ENCODE assay signal across 18 mouse cellular contexts in genomic region chr17:33678771-33679170, GRCm38 (mm10). TPM values are rescaled to one million over a fixed set of nuclear protein-coding genes. Genes with fewer than 3 reads are reported as not detected.
A peak's percentile ranks its signal among the peaks of the same experiment; 100 is the strongest.
DNase-seq lines count a peak whose midpoint lies in the region; ATAC-seq and TF ChIP-seq lines count a peak whose summit lies in the region.
"Had no signal": no experiment of that assay in that cellular context is flagged by ENCODE, and none has a peak within 500 bp of the region (broad histone marks: within the 10 kb centered on the region; RNA-seq: fewer than 3 reads in every experiment).

No protein-coding gene starts in this region.

- no peak overlapping the region for H3K4me3 ChIP-seq in liver, adult 2 months (ENCODE audit: insufficient read depth, low read depth, low read length)
- H3K4me3 ChIP-seq in heart, adult 2 months: no peak overlapping the region
- H3K4me3 ChIP-seq: embryonic facial prominence, embryonic 13.5 days; forebrain, embryonic 13.5 days; heart, embryonic 13.5 days; hindbrain, embryonic 15.5 days had no signal

- no peak overlapping the region for H3K27ac ChIP-seq in liver, adult 2 months (replicated peaks; ENCODE audit: insufficient read depth, low read depth, low read length)
- no peak overlapping the region for H3K27ac ChIP-seq in heart, adult 2 months
- H3K27ac ChIP-seq: embryonic facial prominence, embryonic 13.5 days; forebrain, embryonic 13.5 days; heart, embryonic 13.5 days; hindbrain, embryonic 15.5 days had no signal

- H3K79me2 ChIP-seq in liver, adult 2 months (ENCODE audit: control insufficient read depth, insufficient read depth, low read length): peaks cover 17% of the 10 kb centered on the region; the same call in 1 of the 2 replicates
- H3K79me2 ChIP-seq in heart, adult 2 months (replicated peaks; ENCODE audit: control insufficient read depth, insufficient read depth, low read length): peaks cover 7% of the 10 kb centered on the region

- peak; percentile 51 for DNase-seq in liver, adult 2 months (ENCODE audit: extremely low read depth, low read depth, low spot score)
- DNase-seq in liver: no peak
- DNase-seq in splenic B cell, adult 2 months (ENCODE audit: low read depth, low spot score): peak; percentile 32
- no peak for DNase-seq in heart, adult 2 months
- no peak for DNase-seq in adrenal gland, postnatal 36 days
- DNase-seq: adrenal gland, postnatal 10 days; cerebellum, adult 9-11 months; cerebellum, postnatal 36 days; forebrain, postnatal 0 days; gastrocnemius, postnatal 14 days; heart, postnatal 36 days had no signal

- TF ChIP-seq EP300 in heart, adult 2 months (IDR thresholded peaks at IDR 0.05; ENCODE audit: insufficient read depth, low read depth, low read length): no peak

- TF ChIP-seq CTCF in liver, adult 2 months (IDR thresholded peaks at IDR 0.05; ENCODE audit: low read depth, low read length): no peak
- TF ChIP-seq CTCF in heart, adult 2 months (IDR thresholded peaks at IDR 0.05): no peak

- H3K4me1 ChIP-seq in liver, adult 2 months (ENCODE audit: control insufficient read depth, insufficient read depth, low read length): peaks cover 16% of the 10 kb centered on the region
- H3K4me1 ChIP-seq in heart, adult 2 months (ENCODE audit: control insufficient read depth, insufficient read depth, low read length): peaks cover 15% of the 10 kb centered on the region

- H3K27me3 ChIP-seq in liver, adult 2 months (ENCODE audit: control insufficient read depth, insufficient read depth, low read length): no peaks in the 10 kb centered on the region
- no peaks in the 10 kb centered on the region for H3K27me3 ChIP-seq in splenic B cell, adult 2 months (ENCODE audit: control insufficient read depth, insufficient read depth, low read length, poor library complexity, severe bottlenecking)
- no peaks in the 10 kb centered on the region for H3K27me3 ChIP-seq in heart, adult 2 months (ENCODE audit: control insufficient read depth, insufficient read depth, low read length)
- H3K27me3 ChIP-seq: embryonic facial prominence, embryonic 13.5 days; forebrain, embryonic 13.5 days; heart, embryonic 13.5 days; hindbrain, embryonic 15.5 days had no signal

- TF ChIP-seq POLR2A in liver, adult 2 months (IDR thresholded peaks at IDR 0.05; ENCODE audit: extremely low read depth, insufficient read depth, low read length): no peak
- no peak for TF ChIP-seq POLR2A in heart, adult 2 months (IDR thresholded peaks at IDR 0.05; ENCODE audit: insufficient read depth, low read depth, low read length)

- peaks cover 16% of the 10 kb centered on the region for H3K36me3 ChIP-seq in liver, adult 2 months (ENCODE audit: control insufficient read depth, insufficient read depth, low read length)
- no peaks in the 10 kb centered on the region; the same call in 1 of the 2 replicates for H3K36me3 ChIP-seq in splenic B cell, adult 2 months (ENCODE audit: control insufficient read depth, insufficient read depth, low read length, poor library complexity, severe bottlenecking)
- H3K36me3 ChIP-seq in heart, adult 2 months (ENCODE audit: control insufficient read depth, insufficient read depth, low read length): peaks cover 79% of the 10 kb centered on the region

- ATAC-seq in CD4-positive, CD25-positive, alpha-beta regulatory T cell, adult 4 months: peak; percentile 53
- ATAC-seq in granulocyte monocyte progenitor cell, adult 5-6 weeks (replicated peaks; ENCODE audit: poor library complexity, severe bottlenecking): peak; percentile 75
- ATAC-seq in cerebellum, adult (ENCODE audit: insufficient number of reproducible peaks, low FRiP score, low TSS enrichment): no peak
- ATAC-seq: forebrain, embryonic 13.5 days; forebrain, postnatal 0 days had no signal

- intact Hi-C loops in heart, adult 2 months (cut with DNase I): no loop called here

- H3K9ac ChIP-seq in liver, adult 2 months (ENCODE audit: low read depth, low read length): no peak overlapping the region
- H3K9ac ChIP-seq in heart, adult 2 months (ENCODE audit: low read depth, low read length): no peak overlapping the region
- H3K9ac ChIP-seq: embryonic facial prominence, embryonic 13.5 days; forebrain, embryonic 13.5 days; forebrain, postnatal 0 days; heart, embryonic 13.5 days; hindbrain, embryonic 15.5 days had no signal

RNA-seq across cellular contexts. Expression of gene Hnrnpm, which starts 7.9 kb away (rescaled TPM):
- total RNA-seq in liver, adult 2 months (2014; rRNA removed): 49.9 and 53.7 TPM in 2 replicates
- polyA plus RNA-seq in liver, adult 2 months (2012; rRNA removed): 28.0 and 33.6 TPM in 2 replicates
- 100 to 1,000 TPM; 297 to 326 TPM for polyA plus RNA-seq in CD4-positive, CD25-positive, alpha-beta regulatory T cell, adult 4 months (2017; shearing (Covaris generic))
- total RNA-seq in granulocyte monocyte progenitor cell, adult 5-6 weeks (2014; fragmentation: Nextera tagmentation): 501 and 545 TPM in 2 replicates
- 269 and 307 TPM in 2 replicates for total RNA-seq in granulocyte monocyte progenitor cell, adult 5-6 weeks (2017)
- 10 to 100 TPM; 87.9 to 89.9 TPM for total RNA-seq in heart, adult 2 months (2021)
- 36.2 and 51.2 TPM in 2 replicates for polyA plus RNA-seq in heart, adult 2 months (2012; rRNA removed)
- total RNA-seq in adrenal gland, postnatal 36 days (2021): 100 to 1,000 TPM; 136 to 171 TPM

RNA-seq across cellular contexts. Expression of gene March2, which starts 39.7 kb away (rescaled TPM):
- total RNA-seq in liver, adult 2 months (2014; rRNA removed): 65.1 and 71.2 TPM in 2 replicates
- 92.3 and 94.0 TPM in 2 replicates for polyA plus RNA-seq in liver, adult 2 months (2012; rRNA removed)
- 10 to 100 TPM; 23.1 to 24.4 TPM for polyA plus RNA-seq in CD4-positive, CD25-positive, alpha-beta regulatory T cell, adult 4 months (2017; shearing (Covaris generic))
- total RNA-seq in granulocyte monocyte progenitor cell, adult 5-6 weeks (2014; fragmentation: Nextera tagmentation): 29.5 and 41.2 TPM in 2 replicates
- total RNA-seq in granulocyte monocyte progenitor cell, adult 5-6 weeks (2017): 20.0 and 22.4 TPM in 2 replicates
- 100 to 1,000 TPM; 136 to 182 TPM for total RNA-seq in heart, adult 2 months (2021)
- polyA plus RNA-seq in heart, adult 2 months (2012; rRNA removed): 146 and 147 TPM in 2 replicates
- total RNA-seq in adrenal gland, postnatal 36 days (2021): 100 to 1,000 TPM in 1 of 2 experiments, 10 to 100 TPM in 1; 92.9 to 119 TPM

RNA-seq across cellular contexts. Expression of gene Pram1, which starts 40.9 kb away (rescaled TPM):
- total RNA-seq in liver, adult 2 months (2014; rRNA removed): 0.13 TPM in 1 of 2 replicates, not detected in the other
- 0.23 and 0.45 TPM in 2 replicates for polyA plus RNA-seq in liver, adult 2 months (2012; rRNA removed)
- 1 to 10 TPM; 1.3 to 2.4 TPM for polyA plus RNA-seq in CD4-positive, CD25-positive, alpha-beta regulatory T cell, adult 4 months (2017; shearing (Covaris generic))
- total RNA-seq in granulocyte monocyte progenitor cell, adult 5-6 weeks (2014; fragmentation: Nextera tagmentation): 33.9 TPM in 2 replicates
- 5.6 and 8.1 TPM in 2 replicates for total RNA-seq in granulocyte monocyte progenitor cell, adult 5-6 weeks (2017)
- total RNA-seq in heart, adult 2 months (2021): under 1 TPM in 1 of 2 experiments, not detected in 1; 0.32 TPM
- polyA plus RNA-seq in heart, adult 2 months (2012; rRNA removed): 0.41 and 0.61 TPM in 2 replicates
- total RNA-seq in adrenal gland, postnatal 36 days (2021): under 1 TPM in 1 of 2 experiments, not detected in 1; 0.56 TPM
- total RNA-seq: forebrain, postnatal 0 days; gastrocnemius, postnatal 14 days had no signal

RNA-seq across cellular contexts. Expression of gene Zfp414, which starts 49.9 kb away (rescaled TPM):
- total RNA-seq in liver, adult 2 months (2014; rRNA removed): 1.0 and 1.7 TPM in 2 replicates
- 15.1 and 15.5 TPM in 2 replicates for polyA plus RNA-seq in liver, adult 2 months (2012; rRNA removed)
- 10 to 100 TPM; 51.4 to 82.4 TPM for polyA plus RNA-seq in CD4-positive, CD25-positive, alpha-beta regulatory T cell, adult 4 months (2017; shearing (Covaris generic))
- total RNA-seq in granulocyte monocyte progenitor cell, adult 5-6 weeks (2014; fragmentation: Nextera tagmentation): 73.2 and 79.9 TPM in 2 replicates
- 23.1 and 28.2 TPM in 2 replicates for total RNA-seq in granulocyte monocyte progenitor cell, adult 5-6 weeks (2017)
- 1 to 10 TPM; 7.3 to 7.7 TPM for total RNA-seq in heart, adult 2 months (2021)
- polyA plus RNA-seq in heart, adult 2 months (2012; rRNA removed): 27.0 and 28.4 TPM in 2 replicates
- 10 to 100 TPM; 28.9 to 35.3 TPM for total RNA-seq in adrenal gland, postnatal 36 days (2021)

Comparison
In these comparisons a context has a peak if more than half of its experiments do, and no peak if none do; other contexts are left out.
1. DNase-seq: peak in liver, adult 2 months (single experiment) and splenic B cell, adult 2 months (single experiment); none in liver (single experiment), heart, adult 2 months (0 of 2) and adrenal gland, postnatal 36 days (0 of 2).